Mouse (Mus musculus): ENCODE measurements around the gene Clca2.

- TF ChIP-seq POLR2A (IDR thresholded peaks at IDR 0.05; ENCODE audit: borderline replicate concordance, insufficient read depth, low read length) (no peak), CTCF (IDR thresholded peaks at IDR 0.05; ENCODE audit: borderline replicate concordance, insufficient read depth, low read depth, low read length) (no peak)
These were observed 48.7 kb upstream of the Clca2 start for GRCm38 (mm10) chr3:145147952-145148351.

All from cerebellum, adult 2 months (tissue).